Mouse (Mus musculus): ENCODE measurements around the gene Amigo2. TPM values are rescaled to one million over a fixed set of nuclear protein-coding genes. Genes with fewer than 3 reads are reported as not detected.
A peak's percentile ranks its signal among the peaks of the same experiment; 100 is the strongest.
"Not testable (repeated sequence)": the region's sequence is repeated elsewhere in the genome, so short reads cannot be mapped to it uniquely, and the experiment has no call there.

The Amigo2 gene
- total and polyA plus RNA-seq, 2 experiments from 2014 or later = 10.4 to 15.5 TPM

- H3K36me3 ChIP-seq (ENCODE audit: insufficient read depth, low read length) = no peaks in the 10 kb centered on the region
- TF ChIP-seq CTCF (IDR thresholded peaks at IDR 0.05; ENCODE audit: low read depth) = no peak
- no peaks in the 10 kb centered on the region for H3K27me3 ChIP-seq (ENCODE audit: insufficient read depth, low read length)
- H3K9ac ChIP-seq (replicated peaks; ENCODE audit: low read length) = no peak overlapping the region
- DNase-seq (ENCODE audit: low spot score) = no peak
- no peak overlapping the region for H3K27ac ChIP-seq
- no peak overlapping the region for H3K4me2 ChIP-seq (ENCODE audit: low read depth, low read length)
- no peak for ATAC-seq
- 63% methylated on average over 8 of the region's 8 CpGs for WGBS
- no peaks in the 10 kb centered on the region for H3K4me1 ChIP-seq (ENCODE audit: insufficient read depth, low read length)
- 0 out of 2 replicates have a peak, but pooled peaks cover 2% of the 10 kb centered on the region for H3K9me3 ChIP-seq (ENCODE audit: low read length)
- no peak overlapping the region for H3K4me3 ChIP-seq (ENCODE audit: low read length)
These were observed 23.1 kb downstream of the Amigo2 start for GRCm38 (mm10) chr15:97224003-97224402.

- H3K4me1 ChIP-seq (ENCODE audit: insufficient read depth, low read length) = no peaks in the 10 kb centered on the region
- H3K36me3 ChIP-seq (ENCODE audit: insufficient read depth, low read length) = no peaks in the 10 kb centered on the region
- H3K27ac ChIP-seq = no peak overlapping the region
- 86% methylated on average over 10 of the region's 10 CpGs for WGBS
- no peak for DNase-seq (ENCODE audit: low spot score)
- no peak overlapping the region for H3K9ac ChIP-seq (replicated peaks; ENCODE audit: low read length)
- no peak overlapping the region for H3K4me3 ChIP-seq (ENCODE audit: low read length)
- TF ChIP-seq CTCF (IDR thresholded peaks at IDR 0.05; ENCODE audit: low read depth) = no peak
- H3K27me3 ChIP-seq (ENCODE audit: insufficient read depth, low read length) = no peaks in the 10 kb centered on the region
- no peak for ATAC-seq
- 0 out of 2 replicates have a peak, but pooled peaks cover 2% of the 10 kb centered on the region for H3K9me3 ChIP-seq (ENCODE audit: low read length)
- H3K4me2 ChIP-seq (ENCODE audit: low read depth, low read length) = no peak overlapping the region
These were observed 23.7 kb downstream of the Amigo2 start for GRCm38 (mm10) chr15:97223431-97223830.

- ATAC-seq = no peak
These were observed 30.2 kb downstream of the Amigo2 start for GRCm38 (mm10) chr15:97216843-97217242.

DNA sequence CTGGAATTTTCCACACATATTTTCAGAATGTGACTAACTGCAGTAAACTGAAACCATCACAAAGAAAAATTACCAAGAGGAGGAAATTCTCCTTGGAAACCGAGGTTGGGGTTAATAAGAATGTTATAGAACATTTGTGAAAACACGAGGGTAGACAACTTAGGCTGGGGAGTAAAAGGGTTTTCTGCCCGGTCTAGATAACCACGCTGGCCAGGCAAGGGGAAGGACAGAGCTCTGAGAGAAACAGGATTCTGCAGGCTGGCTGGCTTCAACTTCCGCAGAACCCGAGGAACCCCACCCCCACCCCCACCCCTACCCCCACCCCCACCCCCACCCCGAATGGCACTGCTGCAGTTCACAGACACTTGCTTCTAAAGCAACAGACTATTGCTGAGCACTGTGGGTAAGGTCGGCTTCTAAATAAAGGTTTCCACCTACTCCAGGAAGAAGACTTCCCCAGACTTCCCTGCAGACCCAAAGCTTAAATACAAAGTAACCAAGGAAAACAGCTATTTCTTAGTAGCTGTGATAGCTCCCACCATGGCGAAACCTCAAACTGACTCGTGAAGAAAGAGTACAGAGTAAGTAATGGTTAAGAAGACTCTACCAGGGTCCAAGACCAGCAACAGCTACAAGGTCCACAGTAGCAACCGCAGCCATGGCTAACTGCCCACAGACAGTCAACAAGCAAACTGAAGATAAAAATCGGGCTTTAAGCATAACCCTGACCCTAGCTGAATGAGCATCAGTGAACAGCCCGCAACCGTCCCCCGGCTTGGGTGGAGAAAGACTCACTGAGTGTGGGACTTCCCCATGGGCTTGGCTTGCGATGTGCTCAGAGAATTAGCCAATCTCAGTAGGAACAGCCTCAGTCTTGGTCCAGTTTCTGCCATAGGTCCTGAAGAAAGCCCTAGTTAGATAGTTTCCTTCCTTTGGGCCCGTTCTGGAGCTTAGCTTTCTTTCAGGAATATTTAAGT is 34.3 kb downstream of the Amigo2 start:
- no peaks in the 10 kb centered on the region for H3K9me3 ChIP-seq (ENCODE audit: low read length)
- H3K27me3 ChIP-seq (ENCODE audit: insufficient read depth, low read length) = no peaks in the 10 kb centered on the region
- DNase-seq (ENCODE audit: low spot score) (no peak), ATAC-seq (no peak)
- H3K27ac ChIP-seq = no peak overlapping the region
- no peaks in the 10 kb centered on the region for H3K36me3 ChIP-seq (ENCODE audit: insufficient read depth, low read length)
- no peak overlapping the region for H3K4me2 ChIP-seq (ENCODE audit: low read depth, low read length)
- H3K4me3 ChIP-seq (ENCODE audit: low read length) = no peak overlapping the region
- WGBS = 81% methylated on average over 17 of the region's 17 CpGs
- H3K4me1 ChIP-seq (ENCODE audit: insufficient read depth, low read length) = no peaks in the 10 kb centered on the region
- H3K9ac ChIP-seq (replicated peaks; ENCODE audit: low read length) = no peak overlapping the region
- no peak for TF ChIP-seq CTCF (IDR thresholded peaks at IDR 0.05; ENCODE audit: low read depth)

More at GRCm38 (mm10) chr15:97216843-97217242, 30.2 kb downstream of the Amigo2 start:
- H3K27ac ChIP-seq = no peak overlapping the region
- no peak overlapping the region for H3K9ac ChIP-seq (replicated peaks; ENCODE audit: low read length)
- H3K4me2 ChIP-seq (ENCODE audit: low read depth, low read length) = no peak overlapping the region
- H3K27me3 ChIP-seq (ENCODE audit: insufficient read depth, low read length) = no peaks in the 10 kb centered on the region
- H3K9me3 ChIP-seq (ENCODE audit: low read length) = no peaks in the 10 kb centered on the region
- 93% methylated on average over 5 of the region's 5 CpGs for WGBS
- no peak overlapping the region for H3K4me3 ChIP-seq (ENCODE audit: low read length)
- DNase-seq (ENCODE audit: low spot score) = no peak
- H3K36me3 ChIP-seq (ENCODE audit: insufficient read depth, low read length) = no peaks in the 10 kb centered on the region
- no peaks in the 10 kb centered on the region for H3K4me1 ChIP-seq (ENCODE audit: insufficient read depth, low read length)
- TF ChIP-seq CTCF (IDR thresholded peaks at IDR 0.05; ENCODE audit: low read depth) = no peak

- not testable (repeated sequence) for H3K27ac ChIP-seq; H3K4me3 ChIP-seq (ENCODE audit: low read length); H3K4me1 ChIP-seq (ENCODE audit: insufficient read depth, low read length); H3K9me3 ChIP-seq (ENCODE audit: low read length); H3K36me3 ChIP-seq (ENCODE audit: insufficient read depth, low read length); H3K4me2 ChIP-seq (ENCODE audit: low read depth, low read length); H3K27me3 ChIP-seq (ENCODE audit: insufficient read depth, low read length); DNase-seq (ENCODE audit: low spot score); H3K9ac ChIP-seq (replicated peaks; ENCODE audit: low read length); ATAC-seq
- 90% methylated on average over 3 of the region's 3 CpGs for WGBS
These were observed 37.3 kb downstream of the Amigo2 start for GRCm38 (mm10) chr15:97209754-97210153.

DNA sequence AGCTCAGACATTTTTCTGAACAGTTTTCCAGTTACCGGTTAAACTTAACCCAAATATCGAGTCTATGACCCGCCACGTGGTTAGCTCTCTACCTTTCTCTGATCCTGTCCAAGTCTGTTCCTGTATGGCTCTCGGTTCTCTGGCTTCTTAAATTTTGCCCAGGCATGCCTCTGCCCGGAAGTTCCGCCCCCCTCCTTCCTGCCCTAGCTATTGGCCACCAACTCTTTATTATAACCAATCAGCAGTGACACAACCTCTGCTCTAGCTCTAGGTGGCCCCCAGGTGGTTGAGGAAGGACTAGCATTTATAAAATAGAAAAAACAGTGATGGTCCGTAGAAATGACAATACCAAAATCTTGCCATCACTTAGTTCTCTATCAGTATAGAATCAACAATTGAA is 40.6 kb downstream of the Amigo2 start:
- H3K9ac ChIP-seq (replicated peaks; ENCODE audit: low read length) = no peak overlapping the region
- no peaks in the 10 kb centered on the region; the same call in 1 of the 2 replicates for H3K9me3 ChIP-seq (ENCODE audit: low read length)
- no peaks in the 10 kb centered on the region for H3K27me3 ChIP-seq (ENCODE audit: insufficient read depth, low read length)
- ATAC-seq (no peak), DNase-seq (ENCODE audit: low spot score) (no peak)
- H3K36me3 ChIP-seq (ENCODE audit: insufficient read depth, low read length) = no peaks in the 10 kb centered on the region
- no peak overlapping the region for H3K4me3 ChIP-seq (ENCODE audit: low read length)
- 94% methylated on average over 8 of the region's 8 CpGs for WGBS
- no peaks in the 10 kb centered on the region for H3K4me1 ChIP-seq (ENCODE audit: insufficient read depth, low read length)
- no peak overlapping the region for H3K27ac ChIP-seq
- no peak overlapping the region for H3K4me2 ChIP-seq (ENCODE audit: low read depth, low read length)
- TF ChIP-seq CTCF (IDR thresholded peaks at IDR 0.05; ENCODE audit: low read depth) = 0 out of 2 replicates have a peak, but pooled peaks have one; percentile 7

GRCm38 (mm10) chr15:97205776-97206175 is 41.3 kb downstream of the Amigo2 start:
- Histone ChIP-seq H3K27ac (no peak overlapping the region), H3K4me3 (ENCODE audit: low read length) (no peak overlapping the region), H3K4me1 (ENCODE audit: insufficient read depth, low read length) (no peaks in the 10 kb centered on the region), H3K9ac (replicated peaks; ENCODE audit: low read length) (no peak overlapping the region), H3K4me2 (ENCODE audit: low read depth, low read length) (no peak overlapping the region), H3K36me3 (ENCODE audit: insufficient read depth, low read length) (no peaks in the 10 kb centered on the region), H3K27me3 (ENCODE audit: insufficient read depth, low read length) (no peaks in the 10 kb centered on the region), H3K9me3 (ENCODE audit: low read length) (no peaks in the 10 kb centered on the region; the same call in 1 of the 2 replicates)
- TF ChIP-seq CTCF (IDR thresholded peaks at IDR 0.05; ENCODE audit: low read depth) = no peak
- WGBS = 78% methylated on average over 10 of the region's 10 CpGs
- DNase-seq (ENCODE audit: low spot score) (no peak), ATAC-seq (no peak)

Measured in hindbrain, postnatal 0 days (tissue).